Mouse (Mus musculus) limb, embryonic 14.5 days (tissue): ENCODE data around the gene Plvap. TPM values are rescaled to one million over a fixed set of nuclear protein-coding genes. Genes with fewer than 3 reads are reported as not detected.

Experiments used
- ATAC-seq: fragments of 200-750 bp; cut with Nextera tagmentation; 2 replicates; pipeline ENCODE4 v1.8.0; 2017; ENCODE audit warnings: low read depth, moderate number of reproducible peaks, moderate TSS enrichment; ENCODE audit not compliant: low FRiP score
- DNase-seq: peaks from one replicate; pipeline ENCODE4 v3.0.0-alpha.2; 2015; ENCODE audit warnings: low spot score
- H3K27ac ChIP-seq: fragments of 300-500 bp; sonication (generic); replicated peaks from 2 replicates; pipeline ENCODE4 v1.5.1; 2014; ENCODE audit warnings: low read depth, mild to moderate bottlenecking, low read length, moderate library complexity, mixed read lengths
- H3K27me3 ChIP-seq: fragments of 300-500 bp; sonication (generic); 2 replicates; pipeline ENCODE4 v1.6.1; 2014; ENCODE audit warnings: low read length, mixed read lengths; ENCODE audit not compliant: control insufficient read depth, insufficient read depth
- H3K36me3 ChIP-seq: fragments of 300-500 bp; sonication (generic); 2 replicates; pipeline ENCODE4 v1.6.1; 2014; ENCODE audit warnings: mild to moderate bottlenecking, low read length, moderate library complexity, mixed read lengths; ENCODE audit not compliant: control insufficient read depth, insufficient read depth
- H3K4me1 ChIP-seq: fragments of 300-500 bp; sonication (generic); 2 replicates; pipeline ENCODE4 v1.6.1; 2014; ENCODE audit warnings: antibody characterized with exemption, low read length, mixed read lengths; ENCODE audit not compliant: control insufficient read depth, insufficient read depth
- H3K4me2 ChIP-seq: fragments of 300-500 bp; sonication (generic); replicated peaks from 2 replicates; pipeline ENCODE4 v1.6.1; 2014; ENCODE audit warnings: low read depth, mild to moderate bottlenecking, low read length, moderate library complexity; ENCODE audit not compliant: severe bottlenecking
- H3K4me3 ChIP-seq: fragments of 300-500 bp; sonication (generic); replicated peaks from 2 replicates; pipeline ENCODE4 v1.5.1; 2014; ENCODE audit warnings: low read length
- H3K9ac ChIP-seq: fragments of 300-500 bp; sonication (generic); 2 replicates; pipeline ENCODE4 v1.6.1; 2014; ENCODE audit warnings: mild to moderate bottlenecking, low read depth, low read length, moderate library complexity; ENCODE audit not compliant: severe bottlenecking
- H3K9me3 ChIP-seq: fragments of 300-500 bp; sonication (generic); 2 replicates; pipeline ENCODE4 v1.6.1; 2016; ENCODE audit warnings: low read length; ENCODE audit not compliant: control insufficient read depth
- POLR2A ChIP-seq: fragments of 200-500 bp; IDR thresholded peaks from 2 replicates; pipeline ENCODE4 v1.8.0; 2012; ENCODE audit warnings: inconsistent platforms, mild to moderate bottlenecking, moderate library complexity, borderline replicate concordance; ENCODE audit not compliant: insufficient read depth, insufficient read length; ENCODE audit errors: extremely low read depth
- WGBS: fragments of 180-500 bp; shearing (Covaris S2); extraction: QIAGEN DNeasy Blood & Tissue Kit; methylation state at CpG from one replicate; pipeline ENCODE4 v1.1.7; 2014; 5-methylcytosine and 5-hydroxymethylcytosine counted together
- polyA plus RNA-seq, 2 experiments: library from polyadenylated mRNA; depleted of rRNA in 1 of 2; stranded (reverse) in 1 of 2; unstranded in 1 of 2; fragments of >200 nt; fragmentation: Nextera tagmentation in 1 of 2; extraction: Ambion mirVana in 1 of 2; gene quantifications; 2 replicates each; pipeline versions ENCODE4 v1.2.1 to v1.2.3; 2012 to 2014

Gene Plvap
- polyA plus RNA-seq, 2 experiments = 53.2 to 59.8 TPM

DNA sequence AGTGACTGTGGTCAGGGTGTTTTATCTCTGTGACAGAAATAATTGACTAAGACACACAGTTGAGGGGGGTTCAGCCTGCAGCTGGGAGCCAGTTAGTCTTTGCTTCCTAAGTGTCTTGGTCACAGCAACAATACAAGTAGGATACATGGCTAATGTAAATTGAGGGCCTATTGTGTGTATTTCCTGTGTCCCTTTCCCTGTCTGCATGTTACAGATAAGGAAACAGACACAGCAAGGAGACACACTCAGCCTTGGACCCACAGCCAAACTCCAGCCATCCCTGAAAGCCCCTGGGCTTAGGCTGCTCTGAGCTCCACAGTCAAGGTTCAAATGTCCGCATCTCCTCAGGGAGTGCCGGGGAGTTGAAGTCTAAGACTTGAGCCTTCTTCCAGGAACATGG is 43.1 kb upstream of the Plvap start:
- no peak overlapping the region for H3K27ac ChIP-seq

DNA sequence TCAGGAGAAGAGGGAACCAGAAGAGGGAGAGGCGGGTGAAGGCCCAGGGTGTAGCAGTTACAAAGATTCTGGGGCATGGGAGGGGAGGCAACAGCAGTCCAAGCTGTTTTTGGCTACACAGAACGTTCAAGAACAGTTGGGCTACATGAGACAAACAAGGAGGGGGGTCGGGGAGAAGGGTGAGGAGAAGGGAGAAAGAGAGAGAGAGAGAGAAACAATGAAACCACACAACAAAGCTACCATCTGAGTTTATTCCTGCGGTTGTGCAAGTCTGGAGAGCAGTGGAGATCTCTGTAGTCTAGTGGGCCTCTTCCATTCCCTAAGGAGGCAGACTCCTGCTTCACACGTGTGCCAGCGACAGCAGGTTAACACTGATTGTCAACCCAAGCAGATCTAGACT is 42.4 kb upstream of the Plvap start:
- Histone ChIP-seq H3K36me3 (no peaks in the 10 kb centered on the region), H3K4me1 (no peaks in the 10 kb centered on the region), H3K4me2 (no peak overlapping the region), H3K27me3 (peaks cover 32% of the 10 kb centered on the region), H3K9ac (no peak overlapping the region), H3K27ac (no peak overlapping the region), H3K4me3 (no peak overlapping the region), H3K9me3 (no peaks in the 10 kb centered on the region)
- TF ChIP-seq POLR2A = no peak
- ATAC-seq (no peak), DNase-seq (no peak)
- WGBS = 70% methylated on average over 6 of the region's 6 CpGs

More for the DNA sequence above, 43.1 kb upstream of the Plvap start:
- no peak for DNase-seq
- H3K4me2 ChIP-seq = no peak overlapping the region
- TF ChIP-seq POLR2A = no peak
- no peaks in the 10 kb centered on the region for H3K9me3 ChIP-seq
- no peak overlapping the region for H3K4me3 ChIP-seq
- no peak for ATAC-seq
- no peaks in the 10 kb centered on the region for H3K4me1 ChIP-seq
- no peak overlapping the region for H3K9ac ChIP-seq
- 92% methylated on average over 2 of the region's 2 CpGs for WGBS
- no peaks in the 10 kb centered on the region for H3K36me3 ChIP-seq
- peaks cover 38% of the 10 kb centered on the region for H3K27me3 ChIP-seq

DNA sequence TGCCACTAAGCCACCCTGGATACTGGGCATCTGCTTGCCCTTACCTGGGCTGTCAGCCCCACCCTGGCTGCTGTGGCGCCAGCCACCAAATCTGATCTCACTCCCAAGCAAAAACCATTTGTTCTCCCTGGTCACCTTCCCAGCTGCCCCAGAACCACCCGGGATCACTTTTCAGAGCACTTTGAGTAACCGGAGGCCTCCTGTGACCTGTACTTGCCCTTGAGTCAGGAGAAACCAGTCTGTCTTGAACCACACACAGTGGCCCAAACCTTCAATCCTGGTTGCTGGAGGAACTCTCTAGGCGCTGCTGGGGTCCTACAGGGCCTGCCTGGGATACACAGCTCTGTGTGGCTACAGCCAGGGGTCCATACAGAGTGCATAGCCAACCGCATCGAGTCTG is 41.2 kb upstream of the Plvap start:
- H3K4me2 ChIP-seq = no peak overlapping the region
- no peaks in the 10 kb centered on the region for H3K4me1 ChIP-seq
- H3K4me3 ChIP-seq = no peak overlapping the region
- TF ChIP-seq POLR2A = no peak
- H3K36me3 ChIP-seq = peaks cover 10% of the 10 kb centered on the region
- H3K9me3 ChIP-seq = no peaks in the 10 kb centered on the region
- WGBS = 50% methylated on average over 6 of the region's 6 CpGs
- H3K9ac ChIP-seq = no peak overlapping the region
- ATAC-seq (no peak), DNase-seq (no peak)
- peaks cover 20% of the 10 kb centered on the region for H3K27me3 ChIP-seq
- no peak overlapping the region for H3K27ac ChIP-seq

DNA sequence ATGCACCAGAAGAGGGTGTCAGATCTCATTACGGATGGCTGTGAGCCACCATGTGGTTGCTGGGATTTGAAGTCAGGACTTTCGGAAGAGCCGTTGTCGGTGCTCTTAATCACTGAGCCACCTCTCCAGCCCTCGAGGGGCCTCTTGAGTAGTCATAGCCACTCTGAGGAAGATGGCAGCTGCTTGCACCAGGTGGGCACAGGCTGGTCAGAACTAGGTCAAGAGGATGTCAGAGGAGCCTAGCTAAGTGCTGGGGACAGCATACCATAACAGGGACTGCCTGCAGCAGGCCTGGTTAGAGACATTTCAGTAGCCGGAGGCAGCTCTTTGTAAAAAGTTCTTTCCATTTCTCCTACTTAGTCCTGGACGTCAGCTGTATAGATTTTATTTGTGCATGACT is 39.2 kb upstream of the Plvap start:
- no peak overlapping the region for H3K4me3 ChIP-seq
- no peak for TF ChIP-seq POLR2A
- no peak for ATAC-seq
- H3K27ac ChIP-seq = no peak overlapping the region
- H3K9ac ChIP-seq = no peak overlapping the region
- no peaks in the 10 kb centered on the region for H3K9me3 ChIP-seq
- H3K4me2 ChIP-seq = no peak overlapping the region
- peaks cover 27% of the 10 kb centered on the region for H3K36me3 ChIP-seq
- WGBS = 64% methylated on average over 7 of the region's 7 CpGs
- H3K27me3 ChIP-seq = 0 out of 2 replicates have a peak, but pooled peaks cover under 1% of the 10 kb centered on the region
- DNase-seq = no peak
- no peaks in the 10 kb centered on the region for H3K4me1 ChIP-seq

DNA sequence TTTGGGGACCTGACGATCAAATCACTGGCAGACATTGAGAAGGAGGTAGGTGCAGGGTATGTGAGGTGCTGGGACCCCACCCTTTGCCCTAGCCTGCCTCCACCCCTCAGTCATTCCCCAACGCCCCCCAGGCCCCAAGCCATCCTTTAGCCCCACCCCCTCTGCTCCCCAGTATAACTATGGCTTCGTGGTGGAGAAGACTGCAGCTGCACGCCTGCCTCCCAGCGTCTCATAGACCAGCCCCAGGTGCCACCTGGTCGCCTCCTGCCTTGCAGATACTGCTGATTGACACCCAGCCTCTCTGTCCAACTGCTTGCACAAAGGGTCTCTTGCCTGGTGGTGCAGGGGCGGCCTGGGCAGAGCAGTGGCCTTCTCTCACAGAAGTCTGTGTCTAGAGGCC is 36.0 kb upstream of the Plvap start:
- ATAC-seq (no peak), DNase-seq (no peak)
- Histone ChIP-seq H3K27me3 (no peaks in the 10 kb centered on the region), H3K4me1 (peaks cover 8% of the 10 kb centered on the region; the same call in 1 of the 2 replicates), H3K9me3 (no peaks in the 10 kb centered on the region), H3K27ac (no peak overlapping the region), H3K9ac (no peak overlapping the region), H3K4me2 (no peak overlapping the region), H3K4me3 (no peak overlapping the region), H3K36me3 (peaks cover 33% of the 10 kb centered on the region)
- 84% methylated on average over 7 of the region's 7 CpGs for WGBS
- TF ChIP-seq POLR2A = no peak

DNA sequence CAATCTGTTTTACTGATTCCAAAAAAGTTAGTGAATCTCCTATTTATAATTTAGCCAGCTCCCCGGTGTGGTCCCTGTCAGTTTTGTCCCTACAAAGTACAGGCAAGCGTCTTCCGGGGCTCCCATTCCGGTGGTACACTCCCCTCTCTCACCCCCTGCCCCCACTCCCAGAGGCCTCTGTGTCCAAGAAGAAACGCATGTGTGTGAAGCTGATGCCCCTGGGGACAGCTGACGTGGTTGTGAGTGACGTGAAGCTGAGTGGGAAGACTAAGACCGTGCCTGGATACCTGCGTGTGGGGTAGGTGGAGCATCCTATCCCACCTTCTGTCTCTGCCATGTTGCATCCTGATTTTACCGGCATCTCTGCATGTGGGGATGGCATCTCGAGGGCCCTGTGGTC is 33.5 kb upstream of the Plvap start:
- DNase-seq (no peak), ATAC-seq (no peak)
- TF ChIP-seq POLR2A = no peak
- Histone ChIP-seq H3K4me2 (no peak overlapping the region), H3K36me3 (peaks cover 33% of the 10 kb centered on the region), H3K27me3 (no peaks in the 10 kb centered on the region), H3K27ac (no peak overlapping the region), H3K4me1 (peaks cover 8% of the 10 kb centered on the region; the same call in 1 of the 2 replicates), H3K4me3 (no peak overlapping the region), H3K9ac (no peak overlapping the region), H3K9me3 (no peaks in the 10 kb centered on the region)
- WGBS = 89% methylated on average over 11 of the region's 11 CpGs
